Mouse (Mus musculus) adrenal gland, adult 8-10 months (tissue): Measurements from ENCODE around the gene P2ry1. TPM values are rescaled to one million over a fixed set of nuclear protein-coding genes. Genes with fewer than 3 reads are reported as not detected.

ENCODE experiments used
- DNase-seq: peaks from one replicate; pipeline ENCODE4 v3.0.0; 2022
- total RNA-seq, 4 experiments: library from RNA; stranded (reverse); gene quantifications; 2 replicates each; pipeline ENCODE4 v1.2.4; 2022

The P2ry1 gene
- 1 to 10 TPM; 2.3 to 5.2 (median 3.9) TPM for total RNA-seq

DNA sequence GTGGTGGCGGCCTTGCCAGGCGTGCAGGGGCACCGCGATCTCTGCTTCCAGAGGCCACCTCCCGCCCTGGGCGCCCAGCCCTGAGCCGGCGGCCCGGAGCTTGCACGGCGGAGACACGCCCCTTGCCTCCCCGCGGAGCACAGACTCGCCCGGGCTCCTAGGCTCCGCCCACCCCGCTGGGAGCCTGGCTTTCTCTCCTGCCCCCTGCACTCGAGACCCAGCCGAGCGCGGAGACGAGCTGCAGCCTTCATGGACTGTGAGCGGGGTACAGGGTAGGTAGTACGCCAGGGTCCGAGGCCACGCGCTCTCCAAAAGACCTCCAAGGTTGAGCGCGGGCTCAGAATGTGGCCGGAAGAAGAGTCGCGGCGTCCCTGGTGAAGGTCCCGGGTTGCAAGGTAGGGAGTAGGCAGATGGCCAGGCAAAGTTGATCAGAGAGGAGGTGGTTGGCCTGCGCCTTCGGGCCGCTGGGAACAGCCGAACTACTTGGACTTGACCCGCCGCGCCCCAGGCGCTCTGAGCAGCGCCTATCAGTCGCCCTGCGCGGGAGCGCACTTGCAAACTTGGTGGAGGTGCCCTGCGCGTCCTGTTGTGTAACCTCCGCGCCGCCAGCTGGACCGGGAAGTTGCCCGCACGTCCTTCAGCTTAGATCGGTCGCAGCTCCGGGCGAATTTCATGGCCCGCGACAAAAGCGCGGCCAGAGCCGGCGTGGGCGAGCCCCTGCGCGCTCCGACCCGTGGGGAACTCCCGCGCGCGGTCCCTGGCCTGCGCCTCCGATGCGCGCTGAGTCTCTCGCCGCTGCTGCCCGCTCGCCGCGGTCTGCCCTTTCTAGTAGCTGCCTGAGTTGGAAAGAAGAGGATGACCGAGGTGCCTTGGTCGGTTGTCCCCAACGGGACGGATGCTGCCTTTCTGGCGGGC is at the start of gene P2ry1:
Gene P2ry1, plus strand, starts transcription at position 209 of the 915 bp plus-strand sequence.
- peak; percentile 47 for DNase-seq

DNA sequence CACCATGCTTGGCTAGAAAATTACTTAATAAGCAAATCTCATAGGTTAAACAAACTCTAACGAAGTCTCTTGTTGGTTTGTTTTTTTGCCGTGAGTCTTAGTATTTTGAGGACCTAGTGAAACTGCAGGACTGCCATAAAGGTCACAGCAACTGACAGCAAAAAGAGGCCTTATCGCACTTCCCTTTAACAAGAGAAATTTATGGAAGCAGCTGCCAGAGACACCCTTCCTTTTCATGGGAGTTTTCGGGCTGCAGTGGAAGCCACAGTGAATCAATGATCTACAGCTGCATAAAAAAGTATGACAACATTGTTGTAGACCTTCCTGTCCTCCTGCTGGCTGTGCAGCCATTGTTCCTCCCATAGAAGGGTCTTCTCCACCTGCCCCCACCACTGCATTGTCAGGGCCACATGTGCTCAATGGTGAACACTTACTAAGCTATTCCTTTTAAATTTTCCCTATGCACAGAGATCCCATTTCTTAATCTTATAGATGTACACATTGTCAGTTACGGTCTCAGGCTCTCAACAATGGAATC is 49.3 kb upstream of the P2ry1 start:
- no peak for DNase-seq

DNA sequence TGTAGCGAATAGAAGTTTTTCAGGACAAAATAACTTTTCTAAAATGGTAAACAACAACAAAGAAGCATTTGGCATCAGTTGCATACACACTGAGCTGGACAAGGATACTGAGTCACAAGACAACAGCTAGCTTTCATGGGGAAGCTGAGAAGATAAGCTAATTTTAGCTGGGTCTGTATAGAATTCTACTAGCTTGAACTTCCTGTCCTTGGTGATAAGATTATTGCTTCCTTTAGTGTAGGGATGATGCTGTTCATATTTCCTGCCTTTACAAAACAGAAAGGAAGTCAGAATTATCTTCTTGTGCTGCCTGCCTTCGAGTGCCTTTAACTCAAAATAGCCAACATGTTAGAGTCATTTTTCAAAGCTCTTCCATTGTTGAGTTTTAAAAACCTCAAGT is 48.5 kb upstream of the P2ry1 start:
- DNase-seq, result no peak

- DNase-seq, result no peak
Observed at GRCm38 (mm10) chr3:60958769-60959168, 43.8 kb upstream of the P2ry1 start.

DNA sequence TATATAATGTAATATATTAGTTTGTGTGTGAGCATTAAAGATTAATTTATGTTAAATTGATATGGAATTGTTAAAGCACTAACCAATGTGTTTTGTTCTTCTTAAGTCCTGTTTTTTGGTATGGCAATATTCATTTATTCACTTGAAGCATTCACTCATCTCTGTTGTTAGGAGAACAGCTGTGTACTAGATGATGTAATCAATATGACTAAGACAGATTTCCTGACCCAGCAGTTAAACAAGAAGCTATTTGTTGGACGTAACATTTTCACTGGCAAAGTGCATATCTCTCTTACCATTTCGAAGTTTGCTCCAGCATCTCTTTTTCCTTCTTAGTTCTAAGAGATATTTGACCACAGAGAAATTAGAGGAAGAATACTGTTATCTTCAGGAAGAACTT is 37.5 kb upstream of the P2ry1 start:
- no peak for DNase-seq

DNA sequence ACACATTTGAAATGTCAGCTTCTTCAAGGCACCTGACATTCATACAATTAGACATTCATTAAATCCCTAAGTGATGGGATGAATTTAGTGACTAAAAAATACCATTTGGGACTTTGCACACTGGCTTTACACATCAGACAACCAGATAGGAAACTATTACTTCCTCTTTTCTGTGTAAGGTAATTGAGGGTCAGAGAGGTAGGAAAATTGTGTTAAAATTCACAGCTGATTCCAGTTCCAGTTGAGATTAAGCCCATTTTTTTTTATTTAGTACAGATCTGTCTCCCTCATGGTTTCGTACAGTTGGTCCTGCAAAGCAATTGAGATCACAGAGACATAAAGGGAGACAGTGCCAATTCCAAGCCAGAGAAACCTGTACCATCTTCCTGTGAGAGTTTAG is 27.7 kb upstream of the P2ry1 start:
- DNase-seq, result no peak

DNA sequence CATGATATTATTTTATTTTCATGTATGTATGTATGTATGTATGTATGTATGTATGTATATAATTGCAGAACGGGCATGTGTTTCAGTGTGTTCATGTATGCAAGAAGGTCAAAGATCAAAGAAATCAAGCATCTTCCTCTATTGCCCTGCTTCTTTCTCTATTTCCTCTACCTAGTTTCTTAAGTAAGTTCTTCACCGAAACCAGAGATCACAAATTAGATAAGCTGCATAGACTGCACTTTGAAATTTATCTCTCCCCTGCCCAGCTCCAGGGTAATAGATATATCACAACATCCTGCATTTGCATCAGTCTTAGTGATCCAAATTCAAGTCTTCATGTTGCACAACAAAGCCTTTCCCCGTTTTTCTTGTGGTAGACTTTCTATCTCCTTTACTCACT is 20.5 kb upstream of the P2ry1 start:
- DNase-seq, result no peak

GRCm38 (mm10) chr3:60998064-60998463 is 4.5 kb upstream of the P2ry1 start:
- DNase-seq, result no peak

GRCm38 (mm10) chr3:60999715-61000114 is 2.9 kb upstream of the P2ry1 start:
- DNase-seq, result no peak

DNA sequence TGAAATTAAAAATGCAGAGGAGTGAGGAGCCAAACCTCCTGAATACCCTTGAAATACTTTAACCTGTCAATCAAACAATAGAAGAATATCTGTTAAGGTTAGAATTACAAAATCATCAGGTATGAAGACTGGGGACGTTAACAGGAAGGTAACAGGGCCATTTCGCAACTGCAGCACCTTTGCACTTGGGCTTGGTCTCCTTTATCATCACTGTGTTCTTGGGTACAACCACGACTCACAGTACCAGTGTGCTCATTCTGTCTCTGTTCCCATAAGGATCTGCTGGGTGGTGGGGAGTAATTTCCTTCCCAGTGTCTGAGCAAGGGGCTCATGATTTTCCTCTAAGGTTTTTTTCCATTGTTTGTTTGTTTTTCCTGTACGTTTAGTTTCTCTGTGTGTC is 1.8 kb upstream of the P2ry1 start:
- no peak for DNase-seq

DNA sequence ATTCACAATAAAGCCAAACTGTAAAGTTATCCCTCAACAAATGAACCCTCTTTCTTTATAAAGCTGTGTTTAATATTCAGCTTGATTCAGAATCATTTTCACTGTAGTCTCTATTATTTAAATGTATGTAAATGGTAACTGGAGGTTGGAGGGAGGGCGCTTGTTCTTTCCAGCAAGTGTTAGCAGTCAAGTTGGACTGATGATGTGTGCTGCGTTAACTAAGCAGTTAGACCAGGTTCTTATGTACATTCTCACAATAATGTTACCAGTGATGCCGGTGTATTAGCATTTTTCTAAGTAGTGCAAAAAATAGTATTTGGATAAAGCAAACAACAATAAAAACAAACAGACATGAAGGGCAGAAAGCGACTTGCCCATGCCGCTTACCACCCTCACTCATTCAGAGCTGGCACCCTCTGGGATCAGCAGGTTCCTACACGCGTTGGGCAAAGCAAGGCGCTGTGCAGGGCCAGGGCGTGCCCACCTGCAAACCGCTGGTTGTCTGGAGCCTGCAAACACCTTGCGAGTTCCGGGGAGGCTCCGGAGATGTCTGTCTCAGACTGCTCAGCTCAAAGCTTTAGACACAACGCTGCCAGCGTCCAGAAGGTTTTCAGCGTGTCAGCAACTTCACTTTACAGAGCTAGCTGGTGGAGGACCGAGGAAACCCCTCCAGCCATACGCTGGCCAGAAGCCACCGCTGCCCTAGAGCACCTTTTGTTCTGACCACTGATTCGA is 576 bp upstream of the P2ry1 start:
- DNase-seq, result no peak

DNA sequence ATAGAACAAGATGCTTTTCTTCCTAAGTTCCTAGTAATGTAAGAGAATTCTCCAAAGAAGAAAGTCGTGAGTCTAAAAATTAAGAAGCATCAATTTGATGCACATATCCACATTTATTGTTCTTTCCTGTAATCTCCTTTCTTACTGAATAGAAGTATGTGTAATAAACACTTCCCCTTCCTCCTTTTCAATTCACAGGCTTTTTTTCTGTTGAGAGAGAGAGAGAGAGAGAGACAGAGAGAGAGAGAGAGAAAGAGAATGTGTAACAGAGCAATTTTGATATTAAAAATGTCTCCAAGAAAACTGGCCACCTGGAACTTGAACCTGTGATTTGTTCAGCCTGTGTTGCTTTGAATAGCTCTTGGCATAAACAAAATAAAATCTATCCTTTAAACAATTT is 2.0 kb downstream of the P2ry1 start:
- no peak for DNase-seq

- no peak for DNase-seq
Observed at GRCm38 (mm10) chr3:61011660-61012059, 9.1 kb downstream of the P2ry1 start.

GRCm38 (mm10) chr3:61012550-61012949 is 10.0 kb downstream of the P2ry1 start:
- no peak for DNase-seq

GRCm38 (mm10) chr3:61016733-61017132 is 14.1 kb downstream of the P2ry1 start:
- no peak for DNase-seq

DNA sequence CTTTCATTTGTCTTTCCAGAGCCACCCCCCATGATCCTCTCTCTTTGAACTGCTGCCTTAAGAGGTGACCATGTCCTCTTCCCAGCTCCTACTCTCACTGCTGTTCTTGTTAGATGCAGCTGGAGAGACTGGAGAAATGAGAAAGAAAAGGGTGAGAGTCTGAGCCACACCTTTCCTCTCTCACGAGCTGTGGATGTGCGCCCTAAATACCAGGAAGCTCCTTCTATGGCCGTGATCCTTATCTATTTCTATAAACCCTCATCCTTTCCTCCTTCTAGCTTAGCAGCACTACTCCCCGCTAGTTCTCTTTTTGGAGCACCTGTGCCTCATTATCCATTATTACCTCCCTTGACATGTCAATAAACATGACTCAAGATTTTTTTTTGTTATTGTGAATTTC is 29.5 kb downstream of the P2ry1 start:
- DNase-seq, result no peak

- DNase-seq, result no peak
Observed at GRCm38 (mm10) chr3:61035633-61036032, 33.0 kb downstream of the P2ry1 start.

DNA sequence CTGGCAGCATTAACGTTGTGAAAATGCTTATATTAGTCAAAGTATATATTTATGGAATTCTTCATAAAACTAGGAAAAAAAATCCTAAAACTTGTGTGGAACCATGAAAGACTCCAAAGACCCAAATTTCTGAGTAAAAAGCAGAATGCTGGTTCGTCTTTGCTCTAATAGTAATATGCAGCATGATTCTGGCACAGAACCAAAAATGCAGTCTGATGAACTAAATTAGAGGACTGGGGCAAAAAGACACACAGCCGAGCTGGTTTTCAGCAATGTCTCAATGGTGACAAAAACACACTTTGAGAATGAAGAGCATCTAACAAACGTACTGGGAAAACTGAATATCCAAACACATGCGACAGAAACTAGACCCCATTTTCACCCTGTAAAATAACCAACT is 37.3 kb downstream of the P2ry1 start:
- DNase-seq, result no peak

DNA sequence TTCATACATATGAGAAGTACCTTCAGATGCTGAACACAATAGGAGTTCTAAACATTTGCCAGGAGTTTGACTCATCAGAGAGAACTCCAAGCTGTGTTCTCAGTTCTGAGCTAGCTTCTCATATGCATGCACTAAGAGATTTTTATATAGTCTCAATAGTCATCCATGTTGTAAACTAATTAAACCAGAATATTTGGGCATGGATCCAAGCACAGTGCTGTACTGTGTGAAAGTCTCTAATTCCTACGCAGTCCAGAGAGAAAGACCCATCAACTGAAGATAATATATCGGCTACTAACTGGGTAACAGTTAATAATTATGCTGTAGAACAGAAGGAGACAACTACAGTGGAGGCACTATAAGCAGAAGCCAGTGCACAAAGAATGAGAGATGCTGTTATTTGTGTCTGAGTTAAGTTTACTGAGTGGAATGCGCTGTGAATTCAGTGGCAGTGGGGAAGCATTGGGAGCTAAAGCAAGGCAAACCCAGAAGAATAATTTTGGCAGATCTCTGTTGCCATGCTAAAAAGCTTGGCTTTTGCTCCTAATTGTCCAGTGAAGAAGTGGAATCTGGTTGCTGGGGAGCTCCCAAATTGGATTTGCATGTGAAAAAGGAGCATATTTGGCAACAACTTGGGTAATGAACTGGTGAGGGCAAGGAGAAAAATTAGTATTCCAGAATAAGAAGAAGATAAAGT is 47.5 kb downstream of the P2ry1 start:
- DNase-seq, result no peak
